Comparison of ENCODE assay signal across 8 mouse cellular contexts in genomic region chr5:105731173-105731626, GRCm38 (mm10). TPM values are rescaled to one million over a fixed set of nuclear protein-coding genes. Genes with fewer than 3 reads are reported as not detected.
A peak's percentile ranks its signal among the peaks of the same experiment; 100 is the strongest.
DNase-seq lines count a peak whose midpoint lies in the region; ATAC-seq and TF ChIP-seq lines count a peak whose summit lies in the region.

No protein-coding gene starts in this region.

- no peaks in the 10 kb centered on the region for H3K27me3 ChIP-seq in forebrain, postnatal 0 days (ENCODE audit: insufficient read depth, low read length)
- H3K27me3 ChIP-seq in liver, embryonic 11.5 days (replicated peaks; ENCODE audit: control insufficient read depth, insufficient read depth, low read length): no peaks in the 10 kb centered on the region

- TF ChIP-seq CTCF in forebrain, postnatal 0 days (IDR thresholded peaks at IDR 0.05; ENCODE audit: low read depth): no peak

- H3K9ac ChIP-seq in forebrain, postnatal 0 days: no peak overlapping the region
- peak overlapping the region; percentile 85 for H3K9ac ChIP-seq in liver, embryonic 11.5 days (ENCODE audit: low read depth, low read length)

- H3K4me1 ChIP-seq in forebrain, postnatal 0 days (ENCODE audit: insufficient read depth): 0 out of 2 replicates have a peak, but pooled peaks cover 19% of the 10 kb centered on the region
- peaks cover 26% of the 10 kb centered on the region for H3K4me1 ChIP-seq in liver, embryonic 11.5 days (replicated peaks; ENCODE audit: control insufficient read depth, insufficient read depth, low read length)

- DNase-seq in heart, adult 18-20 months: peak; percentile 31 to 59
- DNase-seq in heart, postnatal 4 days: no peak
- DNase-seq in forebrain, postnatal 0 days: no peak
- peak; percentile 57 for DNase-seq in liver, embryonic 11.5 days (ENCODE audit: low spot score)
- DNase-seq in naive thymus-derived CD4-positive, alpha-beta T cell, adult 2 months (ENCODE audit: low read depth): peak; percentile 55
- DNase-seq in right cerebral cortex, postnatal 36 days (ENCODE audit: low spot score in 2 of 2): no peak
- DNase-seq in cerebellum, postnatal 4 days (ENCODE audit: low spot score in 2 of 2): no peak

- H3K4me3 ChIP-seq in forebrain, postnatal 0 days (ENCODE audit: low read depth, low read length): no peak overlapping the region; the same call in 1 of the 2 replicates
- peak overlapping the region; percentile 62 for H3K4me3 ChIP-seq in liver, embryonic 11.5 days (ENCODE audit: low read depth, low read length)

- no peaks in the 10 kb centered on the region for H3K9me3 ChIP-seq in forebrain, postnatal 0 days (ENCODE audit: low read length)
- H3K9me3 ChIP-seq in liver, embryonic 11.5 days (ENCODE audit: control insufficient read depth, low read length): no peaks in the 10 kb centered on the region

- H3K36me3 ChIP-seq in forebrain, postnatal 0 days (ENCODE audit: insufficient read depth): peaks cover 10% of the 10 kb centered on the region
- H3K36me3 ChIP-seq in liver, embryonic 11.5 days (ENCODE audit: control insufficient read depth, insufficient read depth, low read length): no peaks in the 10 kb centered on the region

- WGBS in forebrain, postnatal 0 days: 41% methylated on average over 16 of the region's 16 CpGs
- WGBS in liver, embryonic 11.5 days: 12% methylated on average over 16 of the region's 16 CpGs

- peak overlapping the region; percentile 88 for H3K4me2 ChIP-seq in forebrain, postnatal 0 days (ENCODE audit: low read depth)
- H3K4me2 ChIP-seq in liver, embryonic 11.5 days: peak overlapping the region; percentile 87

- peak; percentile 16 for ATAC-seq in activated CD4-positive, CD25-positive, alpha-beta regulatory T cell, adult 4 months
- no peak for ATAC-seq in forebrain, postnatal 0 days
- peak; percentile 71 for ATAC-seq in liver, embryonic 11.5 days (replicated peaks; ENCODE audit: low FRiP score)

- H3K27ac ChIP-seq in forebrain, postnatal 0 days (ENCODE audit: low read depth, low read length): no peak overlapping the region
- peak overlapping the region; percentile 68; the same call in 1 of the 2 replicates for H3K27ac ChIP-seq in liver, embryonic 11.5 days (ENCODE audit: low read depth, low read length)

RNA-seq across cellular contexts. Expression of gene Lrrc8d, which starts 31.4 kb away (rescaled TPM):
- total RNA-seq in heart, adult 18-20 months (2021): 1 to 10 TPM; 8.1 to 8.8 TPM
- 10 to 100 TPM; 21.2 to 23.6 TPM for total RNA-seq in heart, postnatal 4 days (2021)
- polyA plus RNA-seq in activated CD4-positive, CD25-positive, alpha-beta regulatory T cell, adult 4 months (2017; shearing (Covaris generic)): 10 to 100 TPM; 16.9 to 23.7 TPM
- 11.8 and 16.8 TPM in 2 replicates for total RNA-seq in forebrain, postnatal 0 days (2014; rRNA removed)
- polyA plus RNA-seq in forebrain, postnatal 0 days (2015; fragmentation: Nextera tagmentation; extraction: Ambion mirVana): 25.6 and 37.2 TPM in 2 replicates
- polyA plus RNA-seq in liver, embryonic 11.5 days (2014; fragmentation: Nextera tagmentation; extraction: Ambion mirVana): 18.0 and 21.4 TPM in 2 replicates

Comparison
In these comparisons a context has a peak if more than half of its experiments do, and no peak if none do; other contexts are left out.
1. DNase-seq: peak in heart, adult 18-20 months (2 of 2), liver, embryonic 11.5 days (single experiment) and naive thymus-derived CD4-positive, alpha-beta T cell, adult 2 months (single experiment); none in heart, postnatal 4 days (single experiment), forebrain, postnatal 0 days (single experiment), right cerebral cortex, postnatal 36 days (0 of 2) and cerebellum, postnatal 4 days (0 of 2).